Mouse (Mus musculus) inflammation-experienced regulatory T-cells, adult 6 months (primary cell): ENCODE data around the gene Plxna4. TPM values are rescaled to one million over a fixed set of nuclear protein-coding genes. Genes with fewer than 3 reads are reported as not detected.

Source experiments
- ATAC-seq: one replicate; pipeline ENCODE4 v1.8.0; 2017
- polyA plus RNA-seq, 3 experiments: library from polyadenylated mRNA; unstranded; fragments of 100-300 nt; shearing (Covaris generic); gene quantifications; one replicate each; pipeline ENCODE4 v1.2.1; 2017

Gene Plxna4
- polyA plus RNA-seq, 3 experiments from 2014 or later = 0.09 TPM; not detected in 2

DNA sequence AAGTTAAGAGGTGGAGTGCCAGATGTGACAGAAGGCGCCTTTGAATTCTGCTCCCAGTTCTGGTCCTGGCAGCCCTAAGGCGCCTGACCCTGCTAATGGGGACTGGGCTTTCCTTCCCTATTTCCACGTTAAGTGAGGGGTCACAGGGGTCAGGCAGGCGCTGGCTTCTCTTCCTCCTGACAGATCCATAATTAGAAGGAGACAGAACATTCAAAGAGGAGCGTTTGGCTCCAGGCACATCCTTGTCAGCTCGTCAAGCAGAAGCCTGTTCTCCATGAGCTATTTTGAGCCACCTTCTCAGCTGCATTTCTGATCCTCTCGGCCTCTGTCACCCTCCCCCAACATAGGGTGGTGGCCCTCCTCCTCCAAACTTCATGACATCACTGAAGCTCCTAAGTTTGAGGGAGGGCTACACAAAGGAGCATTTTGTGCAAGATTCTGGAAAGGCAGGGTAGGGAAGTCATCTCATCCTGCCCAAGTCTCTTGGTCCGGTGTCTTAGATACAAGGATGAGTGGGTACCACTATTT lies 249.5 kb downstream of the Plxna4 start:
- ATAC-seq = no peak

DNA sequence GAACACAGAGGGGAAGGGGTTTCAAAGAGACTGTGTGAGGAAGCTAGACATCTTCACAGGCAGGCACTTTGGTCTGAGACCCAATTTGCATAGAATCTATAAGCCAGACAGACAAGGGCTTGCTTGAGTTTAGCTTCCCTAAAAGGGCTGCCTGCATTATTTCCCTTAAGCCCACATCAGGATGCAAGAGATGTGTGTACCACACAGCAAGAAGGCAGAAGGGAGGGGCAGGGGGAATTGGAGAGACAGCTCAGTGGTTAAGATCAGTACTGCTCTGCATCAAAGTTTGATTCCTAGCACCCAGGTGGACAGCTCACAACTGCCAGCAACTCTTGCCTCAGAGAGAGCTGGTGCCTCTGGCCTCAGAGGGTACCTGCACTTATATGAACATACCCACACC lies 256.7 kb downstream of the Plxna4 start:
- ATAC-seq = no peak

DNA sequence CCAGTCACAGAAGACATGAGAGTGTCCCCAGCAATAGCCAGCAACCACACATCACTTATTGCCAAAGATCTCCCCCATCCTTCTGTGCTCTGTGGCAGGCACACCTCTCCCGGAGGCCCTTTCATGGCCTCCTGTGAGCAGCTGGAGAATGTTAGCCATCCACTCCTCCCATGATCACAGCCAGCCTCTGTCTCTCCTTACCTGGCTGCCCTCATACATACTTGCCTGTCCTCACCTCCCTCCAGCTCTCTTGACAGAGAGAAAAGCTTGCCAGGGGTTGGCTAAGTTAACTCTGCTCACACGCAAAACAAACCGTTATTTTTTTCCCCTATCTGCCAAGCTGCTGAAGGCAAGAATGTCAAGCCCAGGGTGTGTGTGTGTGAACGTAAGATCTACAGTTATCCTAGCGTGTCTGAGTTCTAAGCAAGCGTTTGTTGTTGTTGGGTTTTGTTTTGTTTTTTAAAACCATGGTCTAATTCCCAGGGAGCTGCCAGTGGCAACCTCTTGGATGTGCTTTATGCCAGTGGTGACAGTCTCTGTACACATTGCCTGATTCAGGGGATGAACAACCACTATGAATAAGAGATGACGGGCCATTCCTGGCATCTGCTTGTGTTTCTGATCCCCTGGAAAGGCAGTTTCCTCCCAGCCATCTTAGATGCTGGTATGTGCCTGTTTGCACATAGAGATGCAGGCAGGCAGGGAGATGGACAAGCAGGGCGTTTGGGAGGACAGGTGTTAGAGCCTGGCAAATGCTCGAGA lies 257.8 kb downstream of the Plxna4 start:
- no peak for ATAC-seq

DNA sequence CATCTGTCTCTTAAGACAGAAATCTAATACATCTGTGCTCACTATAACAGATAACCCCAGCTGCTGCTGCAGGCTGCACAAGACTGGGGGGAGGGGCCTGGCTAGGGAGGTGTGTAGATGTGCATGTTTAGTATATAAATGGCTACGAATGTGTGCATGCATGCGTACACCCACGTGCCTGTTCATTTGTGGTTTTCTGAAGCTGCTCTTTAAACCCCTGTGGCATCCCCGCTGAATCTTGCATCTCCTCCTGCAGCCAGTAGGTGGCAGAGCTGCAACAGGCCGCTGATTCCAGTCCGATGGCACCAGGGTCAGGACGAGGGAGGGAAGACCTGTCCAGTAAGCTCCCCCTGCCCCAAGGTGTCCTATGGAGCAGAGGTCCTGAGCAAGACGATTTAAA lies 260.0 kb downstream of the Plxna4 start:
- ATAC-seq = no peak

DNA sequence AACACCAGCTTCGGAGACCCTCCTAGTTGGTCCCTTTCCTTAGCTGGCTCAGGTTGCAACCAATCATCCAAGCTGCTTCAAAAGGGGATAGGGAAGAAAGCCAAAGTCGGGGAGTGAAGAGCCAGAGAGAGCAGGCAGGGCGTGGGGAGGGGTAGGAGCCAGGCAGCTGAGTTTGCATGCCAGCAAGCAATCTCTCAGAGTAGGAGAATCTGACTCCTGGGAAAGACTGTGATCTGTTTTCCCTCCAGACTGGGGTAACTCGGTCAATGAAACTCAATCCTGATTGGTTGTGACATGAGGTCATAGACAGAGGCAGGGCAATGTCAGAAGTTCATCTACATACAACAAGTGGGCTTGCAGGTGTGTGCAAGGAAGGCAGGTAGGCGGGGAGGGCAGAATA lies 260.8 kb downstream of the Plxna4 start:
- no peak for ATAC-seq

DNA sequence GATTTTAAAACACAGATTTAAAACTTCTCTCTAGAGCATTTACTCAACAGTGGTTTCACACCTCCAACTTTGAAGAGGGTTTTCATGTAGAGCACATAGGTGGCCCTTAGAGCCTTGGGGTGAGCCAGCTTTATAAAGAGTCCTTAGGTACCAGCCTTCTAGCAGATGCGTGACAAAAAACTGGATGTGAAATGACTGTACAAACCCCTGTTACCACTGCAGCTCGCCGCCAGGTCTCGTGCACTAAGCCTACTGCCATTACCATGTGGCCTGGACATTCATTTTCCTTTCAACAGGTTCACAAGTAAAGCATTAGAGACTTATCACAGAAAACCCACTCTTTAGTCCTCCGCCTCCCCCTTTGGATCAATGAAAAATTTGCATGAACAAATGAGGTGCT lies 261.6 kb downstream of the Plxna4 start:
- no peak for ATAC-seq

DNA sequence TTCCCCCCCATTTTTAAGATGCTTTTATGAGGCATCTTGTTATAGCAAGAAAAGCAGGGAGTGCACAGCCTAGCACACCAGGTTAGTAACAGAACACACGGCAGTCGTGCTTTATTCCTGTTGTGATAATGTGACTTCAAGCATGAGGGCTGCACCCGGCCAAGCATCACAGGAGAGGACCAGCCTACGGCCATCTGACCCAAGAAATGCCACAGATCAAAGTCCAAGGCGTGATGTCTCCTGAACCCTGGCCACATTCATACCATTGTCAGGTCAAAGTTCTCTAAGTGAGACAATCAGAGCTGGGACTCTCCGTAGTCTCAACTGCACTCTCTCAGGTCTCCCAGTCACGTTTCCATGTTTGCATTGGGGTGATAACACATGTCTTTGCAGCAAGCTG lies 262.1 kb downstream of the Plxna4 start:
- ATAC-seq = no peak

DNA sequence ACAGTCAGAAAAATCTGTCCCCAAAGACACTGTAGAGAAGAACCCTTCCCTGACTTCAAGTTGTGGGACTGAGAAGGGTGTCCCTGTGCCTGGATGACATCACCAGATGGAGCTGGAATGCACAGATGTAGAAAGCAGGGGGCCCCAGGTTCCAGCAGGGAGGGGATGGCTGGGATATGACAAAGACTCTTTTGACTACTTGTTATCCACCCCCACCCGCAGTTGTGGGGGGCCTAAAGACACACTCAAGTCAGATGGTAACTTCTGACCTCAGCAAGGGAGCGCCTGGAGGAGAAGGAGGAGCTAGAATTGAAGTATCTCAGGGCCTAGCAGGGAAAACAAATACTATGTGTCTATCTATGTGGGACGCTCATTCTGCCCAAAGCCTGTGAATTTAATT lies 266.8 kb downstream of the Plxna4 start:
- no peak for ATAC-seq

DNA sequence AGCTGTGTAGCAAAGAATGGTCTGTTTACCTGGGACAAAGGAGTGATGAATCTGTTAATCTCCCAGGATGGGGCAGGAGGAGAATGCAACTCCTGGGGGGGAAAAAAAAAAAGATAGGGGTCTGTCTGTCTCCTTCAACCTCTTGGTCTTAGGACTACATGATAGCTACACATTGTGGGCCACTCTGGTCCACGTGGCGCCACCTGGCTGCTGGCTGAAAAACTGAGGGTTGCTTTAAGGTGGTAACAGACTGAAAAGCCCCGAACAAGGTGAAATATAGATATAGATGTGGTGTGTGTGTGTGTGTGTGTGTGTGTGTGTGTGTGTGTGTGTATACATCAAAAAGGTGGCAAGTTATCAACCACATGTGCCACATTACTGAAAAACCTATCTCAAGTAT lies 267.7 kb downstream of the Plxna4 start:
- ATAC-seq = no peak

DNA sequence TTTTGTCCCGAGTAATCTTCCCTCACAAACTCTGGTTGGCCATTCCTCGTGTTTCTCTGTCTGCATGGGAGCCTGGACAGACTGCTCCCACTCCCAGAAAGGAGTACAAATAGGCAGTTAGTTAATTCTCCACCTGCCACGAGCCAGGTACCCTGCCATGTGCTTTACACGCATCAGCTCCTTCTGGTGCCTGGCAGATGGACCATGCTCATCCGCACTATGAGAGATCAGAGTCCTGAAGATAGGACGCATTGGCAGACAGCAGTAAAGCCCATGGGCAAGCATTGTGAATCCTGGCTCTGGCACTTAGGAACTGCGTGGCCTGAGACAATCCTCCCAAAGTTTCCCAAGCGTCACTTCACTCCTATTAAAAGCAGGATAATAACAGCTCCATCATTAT lies 270.5 kb downstream of the Plxna4 start:
- no peak for ATAC-seq

DNA sequence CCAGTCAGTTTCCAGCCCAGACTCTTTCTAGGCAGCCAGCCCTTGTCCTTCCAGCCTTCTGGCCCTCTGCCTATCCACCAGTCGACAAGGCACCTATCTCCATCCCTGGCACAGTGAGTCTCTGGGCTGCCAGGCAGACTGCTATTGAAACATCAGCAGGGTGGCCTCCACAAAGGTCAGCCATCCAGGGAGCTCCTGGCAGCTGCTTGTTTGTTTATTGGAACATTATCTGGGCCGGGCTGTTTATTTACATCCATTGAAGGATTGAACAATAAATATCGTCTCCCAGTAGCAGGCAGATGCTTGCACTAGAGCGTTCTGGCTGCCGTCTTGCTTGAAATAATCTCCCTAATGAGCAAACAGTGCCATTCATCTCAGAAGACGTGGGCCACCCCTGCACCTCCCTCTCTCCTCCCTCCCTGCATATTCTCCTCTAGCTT lies 273.0 kb downstream of the Plxna4 start:
- ATAC-seq = no peak

DNA sequence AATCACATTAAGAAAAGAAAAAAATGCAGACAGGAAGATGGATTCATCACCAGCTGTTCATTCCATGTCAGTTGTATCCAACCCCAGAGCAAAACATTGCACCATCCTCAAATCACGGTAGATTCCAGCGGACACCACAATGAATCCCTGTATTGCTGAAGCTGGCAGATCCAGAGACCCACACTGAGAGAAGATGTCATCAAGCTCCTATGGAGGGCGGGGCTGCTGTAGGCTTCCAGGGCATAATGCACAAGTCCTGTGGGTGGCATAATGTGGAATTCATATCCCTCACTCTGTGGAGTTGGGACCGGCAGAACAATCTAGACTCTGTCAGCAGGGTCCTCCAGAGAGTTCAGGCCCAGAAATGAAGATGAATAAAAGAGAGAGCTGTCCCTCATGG lies 278.8 kb downstream of the Plxna4 start:
- no peak for ATAC-seq

DNA sequence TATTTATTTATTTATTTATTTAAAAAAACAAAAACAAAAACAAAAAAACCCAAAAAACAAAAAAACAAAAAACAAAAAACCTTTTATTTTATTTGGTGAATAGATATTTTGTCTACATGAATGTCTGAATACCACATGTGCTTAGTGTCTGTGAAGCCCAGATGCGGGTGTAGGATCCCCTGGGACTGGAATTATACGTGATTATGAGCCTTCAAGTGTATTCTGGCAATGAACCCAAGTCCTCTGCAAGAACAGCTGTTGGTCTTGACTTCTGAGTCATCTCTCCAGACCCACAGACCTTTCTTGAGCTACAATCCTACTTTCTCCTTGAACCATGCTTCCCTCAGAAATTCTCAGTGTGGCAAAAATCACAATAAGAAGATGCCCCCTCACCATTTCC lies 287.4 kb downstream of the Plxna4 start:
- no peak for ATAC-seq

DNA sequence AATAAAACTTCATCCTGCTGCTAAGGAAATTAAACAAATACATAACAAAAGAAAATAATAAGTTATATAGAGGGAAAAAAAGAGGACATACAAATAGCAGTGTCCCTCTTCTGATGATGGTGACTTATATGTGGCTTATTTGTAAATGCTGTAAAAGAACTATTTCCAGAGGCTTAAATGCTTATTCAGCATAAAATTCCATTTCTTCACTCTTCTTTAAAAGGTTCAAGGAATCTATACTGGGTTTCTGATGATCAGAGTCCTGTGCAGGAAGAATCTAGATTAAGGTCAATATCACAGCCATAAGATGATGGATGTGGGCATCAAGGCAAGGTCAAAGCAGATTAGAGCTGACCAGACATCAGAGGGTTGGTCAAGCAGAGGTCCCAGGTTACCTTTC lies 306.5 kb downstream of the Plxna4 start:
- no peak for ATAC-seq

DNA sequence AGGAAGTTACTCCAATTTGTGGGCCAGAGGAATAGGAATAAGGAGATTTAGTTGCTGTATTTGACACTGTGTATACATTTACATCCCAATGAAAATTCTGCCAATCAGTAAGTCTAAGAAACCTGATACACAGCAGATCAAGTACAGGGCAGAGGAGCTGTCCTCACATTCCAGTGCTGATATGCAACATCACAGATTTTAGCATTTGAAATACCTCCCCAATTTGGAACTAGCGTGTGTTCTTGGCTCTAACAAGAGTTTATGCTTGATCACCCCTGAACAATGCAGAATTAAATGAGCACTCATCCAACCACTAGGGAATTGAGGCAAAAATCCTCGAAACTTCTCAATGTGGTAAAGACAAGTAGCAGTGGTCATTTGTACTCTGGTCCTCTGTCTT lies 307.3 kb downstream of the Plxna4 start:
- no peak for ATAC-seq

DNA sequence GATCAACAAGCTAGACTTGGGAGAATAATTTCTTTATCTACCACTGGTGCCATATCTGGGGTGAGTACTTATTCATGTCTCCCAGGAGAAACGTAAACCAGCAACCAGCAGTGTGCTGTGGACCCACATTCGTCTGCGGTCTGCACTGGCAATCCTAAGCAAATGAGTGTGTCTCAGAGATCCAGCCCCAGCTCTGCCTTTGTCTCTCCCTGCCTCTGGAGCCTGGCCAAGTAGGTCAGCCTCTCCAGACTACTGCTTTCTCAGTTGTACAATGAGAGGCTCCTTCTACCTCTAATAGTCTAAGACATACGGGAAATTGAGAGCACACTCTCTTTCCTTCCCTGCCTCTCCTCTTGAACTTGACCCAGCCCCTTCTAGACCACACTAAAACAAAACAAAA lies 316.5 kb downstream of the Plxna4 start:
- ATAC-seq = no peak

DNA sequence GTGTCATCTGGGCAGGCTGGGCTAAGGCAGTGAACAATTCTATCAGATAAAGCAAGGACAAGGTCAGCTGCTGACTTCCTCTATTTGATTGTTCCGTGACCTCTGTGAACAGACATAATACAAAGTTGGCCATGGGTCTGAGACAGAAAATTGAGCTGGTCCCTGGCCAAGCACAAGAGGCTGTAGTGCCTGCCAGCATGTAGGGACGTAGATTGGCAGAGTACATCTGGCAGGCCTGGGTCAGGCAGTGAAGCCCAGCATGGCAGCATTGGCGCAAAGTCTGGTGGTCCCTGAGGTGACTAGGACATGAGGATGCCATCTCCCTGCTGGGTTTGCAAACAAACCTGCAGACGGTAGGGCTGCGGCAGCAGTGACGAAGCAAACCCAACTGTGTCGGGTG lies 321.9 kb downstream of the Plxna4 start:
- no peak for ATAC-seq

DNA sequence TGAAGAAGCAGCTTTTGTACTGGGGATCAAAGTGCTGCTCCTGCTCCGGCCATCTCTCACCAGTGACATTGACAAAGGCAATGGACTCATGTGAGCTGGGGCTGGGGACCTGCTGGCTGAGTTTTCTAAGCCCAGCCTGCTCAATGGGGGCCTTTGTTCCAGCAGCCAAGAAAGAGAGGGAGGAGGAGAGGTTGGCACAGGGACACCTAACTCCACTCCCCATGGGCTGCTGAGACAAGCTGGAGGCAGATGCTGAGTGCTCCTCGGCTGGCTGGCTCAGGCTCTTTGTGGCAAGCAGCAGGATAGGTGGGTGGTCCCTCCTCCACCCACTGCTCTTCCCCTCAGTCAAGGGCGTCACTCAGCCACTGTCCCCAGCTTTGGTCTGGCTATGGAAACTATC lies 326.7 kb downstream of the Plxna4 start:
- no peak for ATAC-seq

DNA sequence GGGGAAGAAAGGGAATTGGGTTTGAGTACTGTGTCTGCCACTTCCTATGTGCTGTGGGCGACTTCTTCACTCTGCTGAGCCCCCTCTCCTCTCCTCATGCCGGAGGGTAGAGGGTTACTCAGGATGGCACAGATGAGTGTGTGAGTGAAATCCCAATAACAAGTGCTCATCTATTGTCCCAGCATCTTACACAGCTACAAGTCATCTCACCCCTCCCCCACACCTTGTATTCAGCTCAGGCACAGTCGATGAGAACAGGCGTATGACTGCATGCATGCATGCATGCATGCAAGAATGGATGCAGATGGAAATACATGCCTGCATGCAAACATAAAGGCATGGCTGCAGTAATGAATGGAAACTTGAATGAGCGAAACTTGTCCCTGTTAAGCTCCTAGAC lies 327.7 kb downstream of the Plxna4 start:
- ATAC-seq = no peak

DNA sequence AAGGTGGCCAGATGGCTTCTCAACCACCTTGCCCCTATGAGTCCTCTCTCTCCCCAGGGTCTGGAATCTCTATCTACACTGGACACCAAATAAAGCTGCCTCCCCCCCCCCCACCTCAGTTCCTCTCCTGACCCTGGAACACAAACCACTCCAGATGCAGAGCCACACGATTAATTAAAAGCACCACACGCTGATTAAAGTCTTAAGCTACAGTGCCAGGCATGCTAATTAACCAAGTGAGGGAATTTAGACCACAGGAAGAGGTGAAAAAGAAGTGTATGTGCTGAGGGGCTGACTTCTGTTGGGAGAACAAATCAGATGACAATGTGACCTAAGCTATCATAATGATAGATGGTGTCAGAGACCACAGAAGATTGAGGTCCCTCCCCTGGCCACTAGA lies 332.8 kb downstream of the Plxna4 start:
- ATAC-seq = no peak

DNA sequence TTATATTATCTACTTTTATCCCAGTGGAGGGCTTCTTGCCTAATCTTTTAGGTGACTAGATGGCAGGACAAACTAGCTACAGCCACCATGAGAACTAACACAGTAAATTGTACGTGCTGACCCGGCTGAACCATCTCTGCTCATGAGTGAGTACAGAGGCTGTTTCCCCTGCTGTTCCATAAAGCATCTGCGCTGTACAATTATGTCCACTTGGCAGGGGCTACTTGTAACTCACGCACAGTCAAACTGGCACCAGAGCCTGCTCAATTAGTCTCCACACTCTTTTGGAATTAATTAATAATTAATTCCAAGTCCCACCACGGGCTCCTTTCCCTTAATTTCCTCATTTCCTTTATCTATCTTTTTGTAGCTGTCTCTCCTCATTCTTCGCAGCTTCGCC lies 335.8 kb downstream of the Plxna4 start:
- ATAC-seq = no peak

DNA sequence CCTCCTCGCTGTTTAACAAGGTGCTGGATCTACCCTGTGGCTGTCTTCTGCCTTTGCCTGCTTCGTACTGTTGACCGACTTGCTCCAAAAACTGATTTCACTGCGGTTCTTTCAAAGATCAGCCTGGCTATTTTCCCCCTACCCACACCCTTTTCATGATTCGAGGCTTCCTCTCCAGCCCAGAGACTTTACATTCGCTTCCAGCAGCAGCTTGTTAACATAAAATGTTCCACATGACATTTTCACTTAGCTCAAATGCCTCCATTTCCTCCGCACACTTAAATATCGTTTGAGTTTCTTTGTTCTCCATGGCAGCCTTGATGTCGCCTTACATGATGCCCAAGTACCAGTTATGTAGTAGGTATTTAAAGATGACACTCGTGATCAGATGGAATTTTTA lies 336.3 kb downstream of the Plxna4 start:
- no peak for ATAC-seq

DNA sequence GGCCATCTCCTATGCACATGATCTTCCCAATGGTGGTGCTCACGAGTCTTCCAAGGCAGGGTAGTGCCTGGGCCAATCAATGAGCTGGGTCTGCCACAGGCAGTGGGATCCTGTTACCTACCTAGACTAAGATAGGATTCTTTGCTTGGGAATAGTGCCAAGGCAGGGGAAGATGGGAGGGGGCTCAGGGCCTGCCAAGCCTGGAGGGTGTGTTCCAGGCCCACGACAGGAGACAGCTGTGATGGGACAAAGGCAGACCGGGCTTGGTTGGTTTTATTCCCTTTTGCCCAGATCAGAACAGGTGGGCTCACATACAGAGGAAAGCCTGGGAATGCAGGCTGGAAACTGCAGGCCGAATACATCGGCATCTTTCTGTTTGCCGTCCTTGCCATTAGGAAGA lies 342.0 kb downstream of the Plxna4 start:
- ATAC-seq = no peak

DNA sequence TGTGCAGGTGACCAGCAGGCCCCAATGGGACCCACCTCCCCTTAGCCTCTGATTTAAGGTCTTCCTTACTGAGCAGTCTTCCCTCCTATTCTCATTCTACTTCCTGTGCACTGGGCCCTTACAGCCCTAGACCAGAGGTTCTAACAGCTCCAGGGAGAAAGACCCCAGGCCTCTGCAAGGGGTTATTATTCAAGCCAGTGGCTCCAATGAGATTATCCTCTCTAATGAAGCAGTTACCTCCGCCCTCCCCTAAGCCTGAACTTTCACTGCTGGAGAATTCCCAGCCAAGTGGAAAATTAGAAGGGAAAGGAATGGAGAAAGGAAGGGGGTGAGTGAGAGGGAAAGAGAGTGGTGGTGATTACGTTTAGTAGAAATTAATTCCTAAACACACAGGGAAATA lies 345.0 kb downstream of the Plxna4 start:
- ATAC-seq = no peak

DNA sequence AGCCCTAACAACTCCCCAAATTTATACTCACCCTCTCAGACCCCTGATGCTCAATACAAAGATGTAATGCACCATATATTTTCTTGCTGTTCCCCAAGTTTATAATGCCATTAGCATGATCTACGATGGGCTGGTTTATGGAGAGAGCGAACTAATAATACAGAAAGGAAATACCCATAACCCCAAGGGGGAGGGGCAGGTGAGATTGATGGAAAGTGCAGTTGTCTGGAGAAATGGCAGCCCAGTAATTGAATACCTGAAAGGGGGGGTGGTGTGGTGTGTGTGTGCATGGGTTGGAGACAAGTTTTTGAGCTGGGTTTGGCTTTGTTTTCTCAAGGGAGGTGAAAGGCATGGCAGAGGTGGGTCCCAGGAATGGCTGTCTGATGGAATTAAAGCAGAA lies 356.6 kb downstream of the Plxna4 start:
- no peak for ATAC-seq
